Mouse (Mus musculus): ENCODE results near the gene Zfp385b.

Zfp385b gene

DNA sequence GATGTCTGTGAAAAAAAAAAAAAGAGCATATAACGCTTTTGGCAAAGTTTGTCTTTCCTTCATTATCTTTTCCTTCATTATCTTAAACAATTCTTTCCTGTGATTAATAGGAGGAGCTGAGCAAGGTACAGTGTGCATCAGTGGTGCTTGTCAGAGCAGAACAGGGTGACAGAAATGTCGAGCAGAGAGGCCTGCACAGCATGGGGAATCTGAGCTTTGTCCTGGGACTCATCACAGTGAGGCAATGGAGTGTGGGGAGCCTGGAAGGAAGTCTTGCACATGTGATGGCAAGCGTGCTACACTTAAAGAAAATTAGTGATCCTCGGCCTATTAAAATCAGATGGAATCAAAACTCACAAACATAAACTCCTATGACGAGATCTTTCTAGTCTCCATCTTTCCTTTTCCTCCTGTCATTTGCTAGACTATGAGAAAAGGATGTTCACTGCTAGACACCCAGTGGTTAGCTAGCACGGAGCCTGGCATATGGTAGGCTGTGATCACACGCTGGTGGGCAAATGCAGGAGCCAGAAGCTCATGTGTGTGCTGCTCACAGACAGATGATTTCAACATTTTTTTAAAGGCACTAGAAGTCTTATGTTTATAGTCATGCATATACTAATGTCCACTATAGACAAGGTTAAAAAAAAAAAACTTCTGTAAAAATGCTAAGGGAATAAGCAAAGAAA is 209.0 kb downstream of the Zfp385b start:
- ATAC-seq (ENCODE audit: insufficient number of reproducible peaks, low FRiP score, low TSS enrichment), result no peak

DNA sequence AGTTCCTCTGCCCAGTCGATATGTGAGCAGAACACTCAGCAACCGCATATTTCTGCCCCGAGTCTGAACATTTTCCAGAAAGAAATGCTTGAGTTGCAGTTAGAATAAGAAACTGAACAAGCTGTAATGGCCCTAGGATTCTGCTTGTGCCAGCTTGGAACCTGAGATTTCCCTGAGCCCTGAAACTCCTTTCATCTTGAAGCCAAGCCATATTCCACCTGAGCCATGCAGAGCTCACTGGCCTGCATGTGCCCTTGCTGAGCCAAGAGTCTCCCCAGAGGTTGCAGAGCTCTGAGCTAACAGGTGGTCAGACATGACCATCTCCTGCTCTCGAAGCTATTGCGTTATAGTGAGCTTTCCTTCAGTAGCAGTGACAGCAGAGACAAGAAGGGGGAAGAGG is 210.0 kb downstream of the Zfp385b start:
- ATAC-seq (ENCODE audit: insufficient number of reproducible peaks, low FRiP score, low TSS enrichment), result 0 out of 2 replicates have a peak, but pooled peaks have one; percentile 55

DNA sequence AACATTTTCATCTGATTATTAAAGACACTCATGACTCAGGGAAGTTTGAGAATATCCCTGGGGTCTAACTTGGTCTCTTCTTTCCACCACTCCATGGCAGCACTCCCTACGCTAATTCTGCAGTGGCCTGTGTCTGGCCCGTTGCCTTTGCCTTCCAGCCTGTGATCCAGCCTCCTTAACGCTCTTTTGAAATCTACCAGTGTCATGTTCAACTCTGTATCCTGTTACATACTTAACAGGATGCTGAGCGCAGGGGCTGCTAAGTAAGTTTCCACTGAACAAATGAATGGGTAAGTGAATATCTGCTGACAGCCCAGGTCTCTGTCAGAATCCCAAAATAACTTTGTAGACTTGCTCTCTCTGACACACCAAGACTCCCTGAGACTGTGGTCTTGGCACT is 210.8 kb downstream of the Zfp385b start:
- no peak for ATAC-seq (ENCODE audit: insufficient number of reproducible peaks, low FRiP score, low TSS enrichment)

DNA sequence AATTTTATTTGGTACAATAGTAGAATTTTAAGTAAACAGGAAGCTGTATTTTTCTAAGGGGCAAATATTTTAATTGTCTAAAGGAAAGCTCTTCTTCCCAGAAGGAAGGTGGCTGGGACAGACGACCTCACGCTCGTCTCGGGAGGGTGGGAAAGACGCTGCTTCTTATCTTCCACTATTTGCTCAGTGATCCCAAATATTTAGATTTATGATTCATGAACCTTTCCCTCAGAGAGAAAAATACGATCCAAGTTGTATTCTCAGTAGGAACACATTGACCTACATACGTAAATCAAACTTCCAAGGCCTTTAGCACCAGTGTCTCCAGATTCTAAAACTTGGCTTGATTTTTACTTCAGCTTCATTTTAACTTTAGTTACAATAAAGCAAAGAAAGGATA is 226.0 kb downstream of the Zfp385b start:
- ATAC-seq (ENCODE audit: insufficient number of reproducible peaks, low FRiP score, low TSS enrichment), result no peak

DNA sequence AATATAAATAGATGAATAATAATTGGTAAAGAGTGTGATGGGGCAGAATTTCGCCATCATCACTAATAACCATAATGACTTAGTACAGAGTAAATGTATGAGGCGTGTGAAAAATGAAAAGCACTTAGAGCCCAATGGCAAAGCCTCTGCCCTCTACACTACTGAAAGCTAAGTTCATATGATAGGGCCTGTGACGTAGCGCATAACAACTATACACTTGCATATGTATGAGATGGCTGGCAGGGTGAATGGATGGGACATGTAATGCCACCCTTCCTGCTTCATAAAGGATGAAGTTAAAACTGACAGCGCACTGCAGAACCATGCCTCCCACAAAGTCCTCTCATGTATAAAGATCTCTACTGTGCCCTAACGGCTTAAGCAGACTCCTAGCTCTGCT is 226.9 kb downstream of the Zfp385b start:
- no peak for ATAC-seq (ENCODE audit: insufficient number of reproducible peaks, low FRiP score, low TSS enrichment)

DNA sequence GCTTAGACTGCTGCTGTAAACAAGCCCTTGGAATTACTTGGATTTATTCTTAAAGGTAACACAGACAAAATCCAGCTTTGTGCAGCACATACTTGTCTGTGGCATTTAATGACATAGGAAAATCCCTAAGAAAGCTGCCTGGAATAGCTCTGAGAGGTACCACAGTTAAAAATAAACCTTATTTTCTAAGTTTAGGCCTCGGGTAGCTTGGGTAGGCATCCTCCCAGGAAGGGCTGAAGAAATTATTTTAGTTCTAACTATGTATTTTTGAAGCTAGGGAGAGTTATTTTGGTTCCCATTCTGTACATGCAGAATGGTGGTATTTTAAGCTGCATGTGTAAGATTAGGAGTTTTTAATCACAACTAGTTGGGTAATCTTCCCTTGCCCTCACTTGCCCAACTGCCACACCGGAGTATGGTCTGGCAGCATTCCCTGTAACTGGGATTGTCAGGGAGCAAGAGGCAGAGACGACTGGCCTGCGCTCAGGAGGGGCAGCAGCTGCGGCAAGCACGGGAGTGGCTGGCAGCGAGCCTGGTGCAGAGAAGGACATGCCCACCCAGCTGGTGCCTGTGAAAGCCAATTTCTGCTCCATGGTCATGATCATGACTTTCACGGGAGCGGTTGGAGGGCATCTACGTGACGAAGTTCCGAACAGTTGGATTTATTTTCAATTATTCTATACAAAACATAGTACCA is 230.1 kb downstream of the Zfp385b start:
- peak; percentile 86 for ATAC-seq (ENCODE audit: insufficient number of reproducible peaks, low FRiP score, low TSS enrichment)

DNA sequence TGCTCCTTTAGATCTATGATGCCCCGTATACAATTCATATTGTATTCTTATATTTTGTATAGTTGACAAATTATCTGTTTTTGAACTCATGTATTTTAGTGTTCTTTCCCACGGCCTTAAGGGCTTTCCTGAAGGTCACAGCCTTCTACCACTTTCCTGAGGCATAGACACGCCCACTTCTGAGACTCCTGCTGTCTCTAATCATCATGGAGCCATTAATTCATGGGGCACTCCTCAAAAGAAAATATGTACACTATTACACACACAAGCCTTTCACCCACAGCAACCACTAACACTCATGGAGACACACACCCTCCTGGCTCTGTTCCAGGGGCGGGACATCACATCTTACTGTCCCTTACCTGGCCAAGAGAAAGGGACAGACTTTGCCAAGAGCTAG is 232.1 kb downstream of the Zfp385b start:
- no peak for ATAC-seq (ENCODE audit: insufficient number of reproducible peaks, low FRiP score, low TSS enrichment)

DNA sequence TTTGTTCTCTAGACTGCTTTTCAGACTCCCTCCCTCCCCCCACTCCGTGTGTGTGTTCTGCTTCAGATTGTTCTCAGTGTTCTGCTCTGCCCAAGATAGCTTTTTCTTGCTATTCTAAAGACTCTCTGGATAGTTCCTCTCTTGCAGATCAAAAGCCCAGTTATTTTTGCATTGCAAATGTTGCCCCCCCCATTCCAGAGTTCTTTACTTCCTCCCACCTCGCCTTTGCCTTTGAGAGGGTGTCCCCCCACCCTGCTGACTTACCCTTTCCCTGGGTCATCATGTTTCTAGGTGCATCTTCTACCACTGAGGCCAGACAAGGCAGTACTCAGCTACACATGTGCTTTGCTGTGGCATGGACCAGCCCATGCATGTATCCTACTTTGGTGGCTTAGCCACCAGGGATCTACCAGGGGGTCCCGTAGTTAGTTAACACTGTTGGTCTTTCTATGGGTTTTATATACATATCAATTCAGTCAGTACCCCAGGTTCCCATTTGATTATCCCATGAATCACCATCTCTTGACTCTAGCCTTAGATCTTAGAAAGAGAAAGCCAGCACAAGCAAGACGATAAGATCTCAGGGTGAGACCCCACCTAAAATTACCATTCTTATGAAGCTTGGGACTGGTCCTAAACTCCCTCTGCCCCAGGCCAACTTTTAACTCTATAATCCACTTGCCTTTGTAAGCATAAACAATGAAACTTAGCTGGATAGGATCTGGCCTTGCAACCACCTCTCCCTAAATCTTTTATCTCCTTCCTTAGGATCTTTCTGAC is 232.7 kb downstream of the Zfp385b start:
- ATAC-seq (ENCODE audit: insufficient number of reproducible peaks, low FRiP score, low TSS enrichment), result no peak

DNA sequence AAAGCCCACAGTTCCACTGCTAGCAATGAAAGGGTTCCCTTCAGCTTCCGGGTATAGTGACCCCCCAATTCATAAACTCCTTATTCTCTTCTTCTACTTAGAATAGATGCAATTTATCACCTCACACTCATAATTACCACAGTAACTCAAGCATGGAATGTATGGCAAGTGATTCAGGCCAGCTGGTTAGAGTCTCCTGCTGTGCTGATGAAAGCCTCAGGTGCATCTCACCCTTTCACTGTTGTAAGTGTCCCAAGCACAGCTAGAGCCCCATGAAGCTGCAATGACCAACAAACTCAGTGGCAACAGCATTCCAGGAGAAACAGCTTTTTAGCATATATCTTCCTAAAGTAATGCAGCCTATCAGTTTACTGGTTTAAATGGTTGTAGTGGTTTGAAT is 235.9 kb downstream of the Zfp385b start:
- peak; percentile 67 for ATAC-seq (ENCODE audit: insufficient number of reproducible peaks, low FRiP score, low TSS enrichment)

DNA sequence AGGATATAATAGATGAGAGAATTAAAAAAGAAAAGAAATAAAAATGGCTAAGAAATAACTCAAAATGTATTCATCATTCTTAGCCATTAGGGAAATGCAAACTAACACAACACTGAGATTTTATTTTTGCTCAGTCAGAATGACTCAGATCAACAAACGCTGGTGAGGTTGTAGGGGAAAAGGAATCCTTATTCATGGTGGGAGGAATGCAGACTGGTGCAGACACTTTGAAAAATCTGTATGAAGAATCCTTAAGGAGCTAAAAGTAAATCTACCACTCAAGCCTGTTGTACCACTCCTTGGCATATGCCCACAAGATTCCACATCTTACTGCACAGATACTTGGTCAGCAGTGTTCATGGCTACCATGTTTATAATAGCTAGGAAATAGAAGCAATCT is 242.9 kb downstream of the Zfp385b start:
- ATAC-seq (ENCODE audit: insufficient number of reproducible peaks, low FRiP score, low TSS enrichment), result no peak

DNA sequence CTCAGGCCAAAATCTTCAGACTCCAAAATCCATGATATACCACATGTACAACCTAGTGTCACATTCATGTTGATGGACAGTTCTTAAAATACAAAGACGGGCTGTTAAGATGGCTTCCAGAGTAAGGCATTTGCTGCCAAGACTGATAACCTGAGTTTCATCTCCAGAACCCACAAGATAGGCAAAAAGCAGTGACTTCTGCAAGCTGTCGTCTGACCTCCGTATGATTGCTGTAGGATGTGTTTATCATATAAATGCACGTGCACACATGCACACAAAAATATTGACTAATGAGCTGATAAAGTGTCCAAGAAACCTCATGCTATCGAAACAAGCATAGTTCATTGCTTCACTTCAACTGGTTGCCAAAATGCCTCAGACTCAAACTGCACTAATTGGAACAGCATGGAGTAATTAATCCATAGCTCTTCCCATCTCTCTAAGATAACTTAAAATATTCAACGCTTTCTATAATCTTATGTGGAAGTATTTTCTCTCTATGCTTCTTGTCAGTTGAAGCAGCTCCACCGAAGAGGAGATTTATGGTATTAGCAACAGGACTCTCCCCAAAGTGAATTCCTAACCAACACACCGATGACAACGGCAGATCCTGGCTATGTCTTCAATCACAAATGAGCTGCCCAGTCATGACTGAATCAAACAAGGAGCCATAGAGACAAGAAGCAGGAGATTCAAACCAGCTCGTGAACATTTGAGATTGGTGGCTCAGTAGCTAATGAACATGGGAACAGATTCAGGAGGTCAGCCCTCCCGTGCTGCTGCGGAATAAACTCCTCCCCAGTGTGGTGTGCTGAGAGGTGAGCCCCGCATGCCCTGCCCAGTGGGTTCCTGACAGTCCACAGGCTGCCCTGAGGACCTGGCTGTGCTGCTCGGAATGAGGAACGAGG is 251.7 kb downstream of the Zfp385b start:
- ATAC-seq (ENCODE audit: insufficient number of reproducible peaks, low FRiP score, low TSS enrichment), result no peak; the same call in 1 of the 2 replicates

DNA sequence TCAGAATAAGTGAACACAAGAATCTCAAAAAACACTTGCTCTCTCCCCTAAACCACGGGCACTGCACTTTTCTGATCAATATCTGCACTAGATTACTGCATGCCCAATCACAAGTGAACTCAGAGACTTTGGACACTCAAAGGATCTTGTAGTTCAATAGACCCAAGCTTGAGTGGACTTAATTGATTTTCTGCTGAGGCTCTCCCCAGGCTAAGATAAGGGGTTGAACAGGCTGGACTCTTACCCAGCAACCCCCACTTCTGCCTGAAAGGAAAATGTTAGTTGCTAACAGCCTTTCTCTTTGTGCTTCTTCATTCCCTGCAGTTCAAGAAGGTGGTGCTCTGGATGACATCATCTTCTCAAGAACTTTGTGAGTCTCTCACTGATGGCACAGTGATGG is 255.7 kb downstream of the Zfp385b start:
- ATAC-seq (ENCODE audit: insufficient number of reproducible peaks, low FRiP score, low TSS enrichment), result no peak

DNA sequence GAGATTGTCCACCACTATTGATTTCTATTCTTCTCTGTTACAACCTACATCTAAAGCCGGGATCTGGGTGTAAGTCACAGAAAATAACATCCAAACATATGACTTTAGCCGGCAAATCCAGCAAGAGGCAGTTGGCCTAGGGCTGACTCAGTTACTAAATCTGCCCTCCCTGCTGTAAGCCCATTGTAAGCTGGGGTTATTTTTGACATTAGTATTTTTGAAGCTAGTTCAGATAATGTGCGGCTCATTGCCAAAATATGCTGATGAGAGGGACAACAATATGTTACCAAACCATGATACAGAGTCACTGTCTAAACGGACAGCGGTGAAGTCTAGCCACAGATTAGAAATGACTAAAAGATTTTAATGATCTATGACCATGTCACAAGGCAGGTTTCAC is 257.5 kb downstream of the Zfp385b start:
- no peak for ATAC-seq (ENCODE audit: insufficient number of reproducible peaks, low FRiP score, low TSS enrichment)

DNA sequence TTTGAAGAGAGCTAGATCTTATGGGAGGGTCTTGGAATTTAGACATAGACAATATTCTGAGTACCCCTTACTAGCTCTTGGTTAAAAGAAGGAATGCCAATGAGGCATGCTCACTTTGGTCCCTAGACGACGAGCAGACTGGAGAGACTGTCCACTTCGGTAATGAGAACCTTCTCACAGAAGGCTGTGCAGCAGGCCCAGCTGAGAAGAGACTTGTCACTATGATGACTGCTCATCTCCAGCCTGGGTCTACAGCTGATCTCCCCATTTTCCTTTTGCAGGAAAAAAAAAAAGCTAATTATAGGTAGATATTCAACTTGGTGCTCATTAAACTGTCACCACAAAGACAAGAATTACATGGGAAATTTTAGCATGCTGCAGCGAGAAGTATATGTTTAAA is 262.5 kb downstream of the Zfp385b start:
- no peak for ATAC-seq (ENCODE audit: insufficient number of reproducible peaks, low FRiP score, low TSS enrichment)

DNA sequence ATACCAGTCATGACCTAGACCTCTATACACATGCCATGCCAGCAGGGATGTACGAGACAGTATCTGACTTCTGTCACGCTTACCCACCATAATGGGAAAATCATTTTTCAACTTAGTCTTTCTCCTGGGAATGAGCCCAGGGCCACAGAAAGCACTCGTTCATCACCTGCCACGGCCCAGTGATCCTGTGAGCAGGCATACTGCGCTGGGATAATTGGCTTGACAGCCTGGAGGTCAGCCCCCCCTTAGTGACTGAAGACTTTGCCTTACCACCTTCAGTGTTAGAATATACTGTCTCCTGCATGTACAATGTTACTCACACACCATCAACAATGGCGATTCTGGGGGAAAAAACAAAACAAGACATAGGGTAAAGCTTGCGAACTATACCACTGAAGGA is 263.5 kb downstream of the Zfp385b start:
- ATAC-seq (ENCODE audit: insufficient number of reproducible peaks, low FRiP score, low TSS enrichment), result 0 out of 2 replicates have a peak, but pooled peaks have one; percentile 36

DNA sequence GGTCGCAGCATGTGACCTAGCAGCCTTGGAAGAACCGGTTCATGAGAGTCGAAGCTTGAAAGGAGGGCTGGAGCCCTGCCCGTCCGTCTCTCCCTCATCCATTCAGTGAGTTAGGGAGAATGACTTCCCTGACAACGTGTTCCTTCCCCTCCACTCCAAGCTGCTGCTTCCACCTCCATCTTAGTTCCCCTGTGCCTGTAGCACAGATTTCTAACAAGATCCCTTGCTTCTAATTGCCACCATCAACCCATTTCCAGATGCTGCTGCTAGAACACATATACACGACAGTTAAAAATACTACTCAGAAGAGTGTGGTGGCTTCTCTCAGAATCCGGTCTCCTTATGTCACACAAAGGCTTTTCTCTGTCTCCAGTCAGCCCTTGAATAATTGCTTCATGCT is 266.8 kb downstream of the Zfp385b start:
- ATAC-seq (ENCODE audit: insufficient number of reproducible peaks, low FRiP score, low TSS enrichment), result no peak

DNA sequence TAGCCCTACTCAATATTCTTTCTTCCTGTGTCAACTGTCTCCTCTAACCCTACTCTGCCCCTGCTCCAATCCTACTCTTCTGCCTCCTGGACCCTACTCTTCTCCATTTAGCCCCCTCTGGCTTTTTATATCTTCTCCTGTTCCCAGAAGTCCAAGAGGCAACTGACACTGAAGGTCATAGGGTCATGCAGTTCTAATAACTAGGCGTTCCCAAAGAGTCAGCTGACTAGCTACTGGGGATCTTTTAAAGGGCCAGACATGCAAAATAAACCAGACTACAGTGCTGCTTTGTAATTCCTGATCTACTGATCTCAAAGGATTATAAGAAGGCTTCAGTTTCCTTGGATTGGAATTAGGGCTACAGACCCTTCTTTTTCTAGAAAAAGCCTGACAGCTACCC is 276.1 kb downstream of the Zfp385b start:
- ATAC-seq (ENCODE audit: insufficient number of reproducible peaks, low FRiP score, low TSS enrichment), result no peak

DNA sequence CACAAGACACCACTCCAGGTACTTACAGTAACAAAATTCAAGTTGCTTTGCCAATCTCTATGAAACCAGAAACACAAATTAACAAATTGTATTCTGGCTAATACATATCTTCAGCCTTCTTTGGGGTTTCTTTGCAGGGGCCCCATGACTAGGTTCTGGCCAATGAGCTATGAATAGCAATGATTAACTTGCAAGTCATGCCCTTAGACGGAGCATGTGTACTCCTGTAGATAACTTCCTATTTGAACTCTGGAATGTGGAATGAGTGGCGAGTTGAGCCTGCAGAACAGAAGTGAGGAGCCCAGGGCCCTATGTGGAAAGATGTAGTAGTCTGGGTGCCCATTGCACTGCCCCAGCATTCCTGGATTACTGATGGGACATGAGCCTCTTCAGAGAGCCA is 276.8 kb downstream of the Zfp385b start:
- ATAC-seq (ENCODE audit: insufficient number of reproducible peaks, low FRiP score, low TSS enrichment), result no peak

DNA sequence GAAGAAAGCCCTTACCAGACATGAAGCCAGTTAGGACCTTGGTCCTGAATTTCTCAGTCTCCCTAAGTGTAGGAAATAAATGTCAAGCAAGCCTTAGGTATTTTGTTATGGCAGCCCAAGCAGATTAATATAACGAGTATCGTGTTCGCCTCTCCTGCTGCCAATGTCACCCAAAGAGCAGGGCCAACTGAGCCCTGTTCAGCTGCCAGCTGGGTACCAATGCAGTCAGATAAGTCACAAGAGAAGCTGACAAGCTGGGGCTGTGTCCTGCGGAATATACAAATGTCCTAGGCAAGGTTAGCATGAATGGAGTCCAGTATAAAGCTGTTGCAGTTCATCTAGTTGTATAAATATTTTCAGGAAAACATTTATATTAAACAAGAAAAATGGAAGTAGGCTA is 277.8 kb downstream of the Zfp385b start:
- ATAC-seq (ENCODE audit: insufficient number of reproducible peaks, low FRiP score, low TSS enrichment), result no peak

DNA sequence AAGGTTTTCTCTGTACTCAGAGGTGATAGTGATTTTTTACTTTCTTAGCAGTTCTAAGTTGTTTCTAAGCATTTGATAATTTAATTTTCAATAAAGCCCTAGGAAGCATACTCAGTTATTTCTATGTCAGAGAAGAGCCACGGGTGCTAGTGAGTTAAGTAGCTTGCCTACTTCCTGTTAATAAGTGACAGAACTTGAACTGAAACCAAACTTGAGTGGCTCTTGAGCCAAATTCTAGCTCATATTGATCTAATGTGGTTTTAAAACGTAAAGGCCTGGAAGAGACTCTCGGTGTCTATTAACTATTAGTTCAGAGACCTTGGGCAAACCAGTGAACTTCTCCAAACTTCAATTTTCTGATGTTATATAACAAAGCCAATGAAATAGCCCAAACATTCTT is 278.6 kb downstream of the Zfp385b start:
- ATAC-seq (ENCODE audit: insufficient number of reproducible peaks, low FRiP score, low TSS enrichment), result no peak

All from cerebellum, adult (tissue).